Mouse (Mus musculus): Measurements from ENCODE around the gene 1700067K01Rik. TPM values are rescaled to one million over a fixed set of nuclear protein-coding genes. Genes with fewer than 3 reads are reported as not detected.

Gene 1700067K01Rik
- polyA plus RNA-seq, 1 experiment from 2014 or later = 1.2 TPM

- H3K27me3 ChIP-seq = peaks cover 42% of the 10 kb centered on the region
Observed at GRCm38 (mm10) chr8:84039050-84039449, 37.7 kb downstream of the 1700067K01Rik start.

GRCm38 (mm10) chr8:84042066-84042947 is 41.0 kb downstream of the 1700067K01Rik start, which contains the start of gene Il27ra:
Gene Il27ra (minus strand): TSS chr8:84042589.
- 2% methylated on average over 40 of the region's 40 CpGs for WGBS
- Histone ChIP-seq H3K4me3 (replicated peaks) (peak within 1 kb of the TSS; percentile 40), H3K36me3 (no peaks in the 10 kb centered on the region), H3K9ac (peak within 1 kb of the TSS; percentile 16; the same call in 1 of the 2 replicates), H3K27ac (replicated peaks) (no peak within 1 kb of the TSS), H3K4me1 (peaks cover 15% of the 10 kb centered on the region), H3K9me3 (replicated peaks) (no peaks in the 10 kb centered on the region), H3K27me3 (peaks cover 61% of the 10 kb centered on the region), H3K4me2 (replicated peaks) (peak within 1 kb of the TSS; percentile 80)
- ATAC-seq (ENCODE audit: insufficient number of reproducible peaks, low FRiP score, low TSS enrichment, low read depth) = peak; percentile 48

More at GRCm38 (mm10) chr8:84039050-84039449, 37.7 kb downstream of the 1700067K01Rik start:
- H3K4me1 ChIP-seq = peaks cover 15% of the 10 kb centered on the region
- H3K4me2 ChIP-seq (replicated peaks) = no peak overlapping the region
- H3K27ac ChIP-seq (replicated peaks) = no peak overlapping the region
- no peaks in the 10 kb centered on the region for H3K36me3 ChIP-seq
- no peak overlapping the region for H3K9ac ChIP-seq
- no peak overlapping the region for H3K4me3 ChIP-seq (replicated peaks)
- no peaks in the 10 kb centered on the region for H3K9me3 ChIP-seq (replicated peaks)
- ATAC-seq (ENCODE audit: insufficient number of reproducible peaks, low FRiP score, low TSS enrichment, low read depth) = no peak
- 4% methylated on average over 5 of the region's 5 CpGs for WGBS

- Histone ChIP-seq H3K4me2 (replicated peaks) (peak overlapping the region; percentile 80), H3K27me3 (peaks cover 61% of the 10 kb centered on the region), H3K36me3 (no peaks in the 10 kb centered on the region), H3K9me3 (replicated peaks) (no peaks in the 10 kb centered on the region), H3K4me1 (peaks cover 15% of the 10 kb centered on the region), H3K9ac (no peak overlapping the region), H3K27ac (replicated peaks) (no peak overlapping the region), H3K4me3 (replicated peaks) (peak overlapping the region; percentile 40)
- no peak for ATAC-seq (ENCODE audit: insufficient number of reproducible peaks, low FRiP score, low TSS enrichment, low read depth)
- 27% methylated on average over 12 of the region's 12 CpGs for WGBS
Observed at GRCm38 (mm10) chr8:84042948-84043342, 41.6 kb downstream of the 1700067K01Rik start.

GRCm38 (mm10) chr8:84044103-84044502 is 42.8 kb downstream of the 1700067K01Rik start:
- H3K9me3 ChIP-seq (replicated peaks) = no peaks in the 10 kb centered on the region

GRCm38 (mm10) chr8:84044900-84045299 is 43.6 kb downstream of the 1700067K01Rik start, which contains the start of gene Rln3:
Gene Rln3 (minus strand): TSS chr8:84045000.
- WGBS = 9% methylated on average over 9 of the region's 9 CpGs
- H3K4me2 ChIP-seq (replicated peaks) = no peak within 1 kb of the TSS
- peaks cover 59% of the 10 kb centered on the region for H3K27me3 ChIP-seq

More at GRCm38 (mm10) chr8:84044103-84044502, 42.8 kb downstream of the 1700067K01Rik start:
- Histone ChIP-seq H3K27me3 (peaks cover 59% of the 10 kb centered on the region), H3K27ac (replicated peaks) (no peak overlapping the region), H3K4me2 (replicated peaks) (no peak overlapping the region), H3K4me3 (replicated peaks) (no peak overlapping the region), H3K36me3 (no peaks in the 10 kb centered on the region), H3K4me1 (peaks cover 15% of the 10 kb centered on the region), H3K9ac (no peak overlapping the region)
- no peak for ATAC-seq (ENCODE audit: insufficient number of reproducible peaks, low FRiP score, low TSS enrichment, low read depth)
- WGBS = 6% methylated on average over 7 of the region's 7 CpGs

GRCm38 (mm10) chr8:84046505-84046904 is 45.2 kb downstream of the 1700067K01Rik start:
- 78% methylated on average over 3 of the region's 3 CpGs for WGBS
- no peak overlapping the region for H3K4me2 ChIP-seq (replicated peaks)
- H3K27ac ChIP-seq (replicated peaks) = no peak overlapping the region
- no peaks in the 10 kb centered on the region for H3K9me3 ChIP-seq (replicated peaks)
- H3K4me3 ChIP-seq (replicated peaks) = no peak overlapping the region
- no peak for ATAC-seq (ENCODE audit: insufficient number of reproducible peaks, low FRiP score, low TSS enrichment, low read depth)
- no peaks in the 10 kb centered on the region for H3K36me3 ChIP-seq
- peaks cover 45% of the 10 kb centered on the region for H3K27me3 ChIP-seq
- no peak overlapping the region for H3K9ac ChIP-seq
- peaks cover 15% of the 10 kb centered on the region for H3K4me1 ChIP-seq

More at GRCm38 (mm10) chr8:84044900-84045299, 43.6 kb downstream of the 1700067K01Rik start, which contains the start of gene Rln3:
- no peak for ATAC-seq (ENCODE audit: insufficient number of reproducible peaks, low FRiP score, low TSS enrichment, low read depth)
- H3K4me3 ChIP-seq (replicated peaks) = no peak within 1 kb of the TSS
- H3K9ac ChIP-seq = no peak within 1 kb of the TSS
- H3K4me1 ChIP-seq = peaks cover 15% of the 10 kb centered on the region
- H3K9me3 ChIP-seq (replicated peaks) = no peaks in the 10 kb centered on the region
- no peaks in the 10 kb centered on the region for H3K36me3 ChIP-seq
- H3K27ac ChIP-seq (replicated peaks) = no peak within 1 kb of the TSS

- no peak for ATAC-seq (ENCODE audit: insufficient number of reproducible peaks, low FRiP score, low TSS enrichment, low read depth)
- H3K9me3 ChIP-seq (replicated peaks) = no peaks in the 10 kb centered on the region
- H3K9ac ChIP-seq = no peak overlapping the region
- peaks cover under 1% of the 10 kb centered on the region; the same call in 1 of the 2 replicates for H3K4me1 ChIP-seq
- H3K36me3 ChIP-seq = no peaks in the 10 kb centered on the region
- H3K4me3 ChIP-seq (replicated peaks) = no peak overlapping the region
- 54% methylated on average over 5 of the region's 5 CpGs for WGBS
- peaks cover 28% of the 10 kb centered on the region for H3K27me3 ChIP-seq
- H3K4me2 ChIP-seq (replicated peaks) = no peak overlapping the region
- H3K27ac ChIP-seq (replicated peaks) = no peak overlapping the region
Observed at GRCm38 (mm10) chr8:84048171-84048570, 46.9 kb downstream of the 1700067K01Rik start.

- Histone ChIP-seq H3K9me3 (replicated peaks) (no peaks in the 10 kb centered on the region), H3K27me3 (no peaks in the 10 kb centered on the region), H3K36me3 (no peaks in the 10 kb centered on the region), H3K4me1 (no peaks in the 10 kb centered on the region), H3K9ac (no peak overlapping the region), H3K27ac (replicated peaks) (no peak overlapping the region), H3K4me2 (replicated peaks) (no peak overlapping the region), H3K4me3 (replicated peaks) (no peak overlapping the region)
- 74% methylated on average over 3 of the region's 3 CpGs for WGBS
- no peak for ATAC-seq (ENCODE audit: insufficient number of reproducible peaks, low FRiP score, low TSS enrichment, low read depth)
Observed at GRCm38 (mm10) chr8:84052746-84053145, 51.4 kb downstream of the 1700067K01Rik start.

- Histone ChIP-seq H3K36me3 (no peaks in the 10 kb centered on the region), H3K27ac (replicated peaks) (no peak overlapping the region), H3K27me3 (no peaks in the 10 kb centered on the region), H3K4me3 (replicated peaks) (no peak overlapping the region), H3K9ac (no peak overlapping the region), H3K4me2 (replicated peaks) (no peak overlapping the region), H3K9me3 (replicated peaks) (no peaks in the 10 kb centered on the region), H3K4me1 (no peaks in the 10 kb centered on the region)
- no peak for ATAC-seq (ENCODE audit: insufficient number of reproducible peaks, low FRiP score, low TSS enrichment, low read depth)
- WGBS = 94% methylated on average over 5 of the region's 5 CpGs
Observed at GRCm38 (mm10) chr8:84053229-84053628, 51.9 kb downstream of the 1700067K01Rik start.

All from embryonic facial prominence, embryonic 15.5 days (tissue).